Mouse (Mus musculus): ENCODE data around the gene Pigf. TPM values are rescaled to one million over a fixed set of nuclear protein-coding genes. Genes with fewer than 3 reads are reported as not detected.
A peak's percentile ranks its signal among the peaks of the same experiment; 100 is the strongest.

Gene Pigf
- total RNA-seq, 2 experiments from 2014 or later = 3.5 to 4.1 TPM

GRCm38 (mm10) chr17:87038496-87038895 lies 13.3 kb upstream of the Pigf start:
- no peak for DNase-seq

GRCm38 (mm10) chr17:87036141-87037073 lies 11.2 kb upstream of the Pigf start:
- intact Hi-C loops (cut with DNase I) = loop anchor here (1.0 to 5.0 kb wide), 2 partner anchors 213 to 536 kb away; no protein-coding TSS in a partner anchor
- peak; percentile 31 to 40 for DNase-seq

More at GRCm38 (mm10) chr17:87038496-87038895, 13.3 kb upstream of the Pigf start:
- intact Hi-C loops (cut with DNase I) = loop anchor here (5.0 kb wide), 1 partner anchor 534 kb away; no protein-coding TSS in a partner anchor

GRCm38 (mm10) chr17:87024491-87025242 lies 539 bp downstream of the Pigf start:
- intact Hi-C loops (cut with DNase I) = loop anchor here (2.0 kb wide), 1 partner anchor 62 kb away; the partner anchor contains the start of gene Rhoq
- no peak for DNase-seq

- DNase-seq = no peak
- intact Hi-C loops (cut with DNase I) = no loop called here
Observed at GRCm38 (mm10) chr17:87019692-87020091, 5.5 kb downstream of the Pigf start.

GRCm38 (mm10) chr17:87011301-87012019 lies 13.7 kb downstream of the Pigf start:
- intact Hi-C loops (cut with DNase I) = no loop called here

GRCm38 (mm10) chr17:87008950-87009349 lies 16.3 kb downstream of the Pigf start:
- intact Hi-C loops (cut with DNase I) = no loop called here
- no peak for DNase-seq

More at GRCm38 (mm10) chr17:87011301-87012019, 13.7 kb downstream of the Pigf start:
- no peak for DNase-seq

GRCm38 (mm10) chr17:86997323-86997722 lies 27.9 kb downstream of the Pigf start:
- intact Hi-C loops (cut with DNase I) = no loop called here
- DNase-seq = no peak

GRCm38 (mm10) chr17:86991306-86991705 lies 33.9 kb downstream of the Pigf start:
- DNase-seq = no peak
- intact Hi-C loops (cut with DNase I) = loop anchor here (5.0 kb wide), 1 partner anchor 74 kb away; the partner anchor contains the start of gene Tmem247

- intact Hi-C loops (cut with DNase I) = no loop called here
- peak in 1 of 2 experiments; percentile 28 for DNase-seq
Observed at GRCm38 (mm10) chr17:86988601-86989184, 36.5 kb downstream of the Pigf start.

- intact Hi-C loops (cut with DNase I) = no loop called here
- no peak for DNase-seq
Observed at GRCm38 (mm10) chr17:86988161-86988560, 37.0 kb downstream of the Pigf start.

GRCm38 (mm10) chr17:86986449-86987138 lies 38.6 kb downstream of the Pigf start:
- intact Hi-C loops (cut with DNase I) = no loop called here
- DNase-seq = peak in 1 of 2 experiments; percentile 26

- DNase-seq = no peak
- intact Hi-C loops (cut with DNase I) = no loop called here
Observed at GRCm38 (mm10) chr17:86982497-86982896, 42.7 kb downstream of the Pigf start.

GRCm38 (mm10) chr17:86981701-86982100 lies 43.5 kb downstream of the Pigf start:
- DNase-seq = no peak
- intact Hi-C loops (cut with DNase I) = no loop called here

GRCm38 (mm10) chr17:86981205-86981604 lies 44.0 kb downstream of the Pigf start:
- no peak for DNase-seq
- intact Hi-C loops (cut with DNase I) = no loop called here

GRCm38 (mm10) chr17:86978496-86978895 lies 46.7 kb downstream of the Pigf start:
- intact Hi-C loops (cut with DNase I) = no loop called here
- DNase-seq = no peak

GRCm38 (mm10) chr17:86976387-86976786 lies 48.8 kb downstream of the Pigf start:
- DNase-seq = no peak
- intact Hi-C loops (cut with DNase I) = no loop called here

GRCm38 (mm10) chr17:86973097-86973496 lies 52.1 kb downstream of the Pigf start:
- DNase-seq = no peak
- intact Hi-C loops (cut with DNase I) = no loop called here

GRCm38 (mm10) chr17:86971860-86972259 lies 53.3 kb downstream of the Pigf start:
- no peak for DNase-seq
- intact Hi-C loops (cut with DNase I) = no loop called here

GRCm38 (mm10) chr17:86971036-86971435 lies 54.2 kb downstream of the Pigf start:
- DNase-seq = no peak

More at GRCm38 (mm10) chr17:86971036-86971435, 54.2 kb downstream of the Pigf start:
- intact Hi-C loops (cut with DNase I) = no loop called here
